Mouse (Mus musculus): ENCODE measurements around the gene Sult6b2. TPM values are rescaled to one million over a fixed set of nuclear protein-coding genes. Genes with fewer than 3 reads are reported as not detected.

The Sult6b2 gene
- total RNA-seq, 4 experiments from 2014 or later: not detected

DNA sequence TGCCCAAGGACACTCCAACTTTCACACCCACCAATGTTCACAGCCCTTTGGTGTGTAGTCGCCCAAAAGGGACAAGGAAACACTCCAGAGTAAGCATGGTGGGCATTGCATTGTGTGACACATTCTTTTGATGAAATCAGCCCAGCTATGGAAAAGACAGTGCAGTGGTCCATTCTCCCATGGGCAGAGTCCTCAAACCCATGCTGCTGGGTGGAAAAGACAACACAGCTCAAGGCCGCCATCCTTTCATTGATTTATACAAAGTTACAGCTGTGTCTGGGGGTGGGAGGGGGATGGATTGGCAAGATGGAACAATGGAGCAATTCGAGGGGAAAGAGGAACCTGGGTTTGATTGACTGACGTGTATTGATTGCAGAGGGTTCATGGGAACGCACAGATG is 8.7 kb upstream of the Sult6b2 start:
- DNase-seq (ENCODE audit: low spot score in 2 of 2): no peak

DNA sequence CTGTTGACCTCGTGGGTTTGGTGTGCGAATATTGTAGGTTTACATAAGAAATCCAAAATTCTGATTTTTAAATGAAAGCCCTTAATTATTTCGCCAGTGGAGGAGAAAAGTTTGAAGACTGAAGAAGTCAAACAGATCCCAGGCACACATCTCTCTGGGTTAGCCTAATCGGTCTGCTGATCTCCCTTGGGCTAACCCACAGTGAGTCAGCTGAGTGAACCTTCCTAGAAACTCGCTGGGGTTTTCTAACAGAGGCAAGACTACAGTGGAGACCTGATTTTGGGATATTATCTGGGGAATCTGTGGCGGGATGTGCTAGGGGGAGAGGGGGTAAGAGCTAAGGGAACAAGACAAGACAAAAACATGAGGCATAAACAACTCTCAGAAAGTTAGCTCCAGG is 5.9 kb upstream of the Sult6b2 start:
- no peak for DNase-seq (ENCODE audit: low spot score in 2 of 2)

DNA sequence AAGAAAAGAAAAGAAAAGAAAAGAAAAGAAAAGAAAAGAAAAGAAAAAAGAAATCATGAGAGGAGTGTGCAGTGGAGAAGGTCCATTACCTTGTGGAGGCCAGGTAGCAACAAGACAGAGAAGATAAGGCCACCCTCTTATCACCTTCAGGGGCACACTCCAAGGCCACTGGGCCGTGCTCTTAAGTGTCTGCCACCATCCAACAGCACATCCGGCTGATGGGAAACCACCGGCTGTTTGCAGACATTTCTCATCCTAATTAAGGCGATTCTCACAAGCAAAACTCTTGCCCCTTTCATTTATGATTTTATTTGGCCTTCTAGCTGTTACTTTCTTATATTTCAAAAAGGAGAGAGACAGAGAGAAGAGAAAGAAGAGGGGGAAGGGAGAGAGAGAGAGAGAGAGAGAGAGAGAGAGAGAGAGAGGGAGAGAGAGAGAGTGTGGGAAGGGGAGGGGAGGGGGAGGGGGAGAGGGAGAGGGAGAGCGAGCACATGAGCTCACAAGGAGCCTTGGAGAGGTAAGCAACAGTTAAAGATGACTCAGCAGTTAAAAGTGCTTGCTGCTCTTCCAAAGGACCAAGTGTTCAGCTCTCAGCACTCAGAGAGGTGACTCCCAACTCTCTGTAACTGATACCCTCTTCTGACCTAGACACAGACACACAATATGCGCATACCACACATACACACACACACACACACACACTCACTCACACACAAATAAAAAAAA is 5.2 kb upstream of the Sult6b2 start:
- DNase-seq (ENCODE audit: low spot score in 2 of 2): no peak

DNA sequence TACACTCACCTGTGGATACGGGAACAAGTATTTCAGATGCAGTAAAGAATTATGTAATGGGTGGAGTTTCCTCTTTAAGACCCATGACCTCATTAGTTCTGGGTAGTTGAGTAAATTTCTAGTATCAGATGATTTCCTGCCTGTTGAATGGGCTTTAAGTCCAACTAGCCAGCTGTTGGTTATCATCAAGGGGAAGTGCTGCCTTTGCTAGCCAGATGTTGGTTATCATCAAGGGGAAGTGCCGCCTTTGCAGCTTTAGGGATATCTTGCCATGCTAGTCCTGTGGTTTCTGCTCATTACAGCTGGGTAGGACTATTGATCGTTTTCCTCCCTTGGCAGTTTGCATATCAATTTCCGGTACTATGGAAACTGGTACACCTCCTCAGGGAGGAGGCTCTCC is 2.0 kb upstream of the Sult6b2 start:
- no peak for DNase-seq (ENCODE audit: low spot score in 2 of 2)

DNA sequence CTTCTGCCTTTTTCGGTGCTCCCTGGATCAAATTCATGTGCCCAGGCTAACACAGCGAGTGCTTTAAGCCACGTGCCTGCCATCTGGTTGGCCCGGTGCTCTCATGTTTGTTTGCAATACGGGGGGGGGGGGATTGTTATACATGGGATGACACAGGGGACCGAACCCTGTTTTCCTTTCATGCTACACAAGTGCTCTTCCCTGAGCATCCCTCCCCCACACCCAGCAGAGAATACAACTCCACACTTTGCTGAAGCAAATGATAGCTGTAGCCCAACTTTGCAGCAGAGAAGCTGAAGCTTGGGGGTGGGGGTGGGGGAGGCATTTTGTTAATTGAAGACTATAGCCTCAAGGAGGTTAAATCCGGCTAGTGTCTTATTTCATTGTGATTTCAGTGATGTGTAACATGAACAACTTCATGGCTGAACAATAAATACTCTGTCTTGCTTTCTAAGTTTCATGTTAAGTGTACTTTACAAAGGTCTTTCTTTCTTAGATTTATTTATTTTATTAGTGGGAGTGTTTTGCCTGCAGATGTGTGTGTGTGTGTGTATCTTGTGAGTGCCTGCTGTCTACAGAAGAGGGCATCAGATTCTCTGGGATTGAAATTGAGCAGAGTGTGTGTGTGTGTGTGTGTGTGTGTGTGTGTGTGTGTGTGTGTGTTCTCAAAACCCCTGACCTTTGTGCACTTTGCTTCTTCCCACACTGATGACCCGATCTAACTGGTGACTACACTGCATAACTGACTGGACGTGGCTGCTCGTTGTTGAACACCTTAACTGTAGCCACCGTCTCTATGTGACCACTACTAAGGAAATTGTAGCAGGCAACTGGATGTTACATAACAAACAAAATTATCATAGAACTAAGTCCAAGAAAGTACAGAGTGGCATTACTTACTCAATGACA is 1.4 kb downstream of the Sult6b2 start:
- no peak for DNase-seq (ENCODE audit: low spot score in 2 of 2)

DNA sequence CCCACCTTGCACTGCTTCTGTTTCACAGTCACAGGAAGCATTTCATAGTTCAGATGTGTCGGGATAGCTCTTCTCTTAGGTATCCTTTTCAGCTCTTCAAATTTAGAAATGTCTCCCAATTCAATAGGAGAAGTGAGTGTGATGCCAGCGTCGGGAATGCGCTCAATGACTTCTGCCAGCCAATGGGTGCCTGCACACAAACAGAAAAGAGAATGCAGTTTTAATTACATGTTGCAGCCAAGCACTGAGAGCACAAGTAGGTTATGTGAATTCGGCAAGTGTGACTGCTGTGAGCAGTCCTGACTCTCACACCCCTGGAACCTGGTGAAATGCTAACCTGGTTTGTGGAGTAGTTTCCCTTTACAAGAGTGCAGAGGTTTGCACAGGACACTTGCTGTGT is 2.6 kb downstream of the Sult6b2 start:
- no peak for DNase-seq (ENCODE audit: low spot score in 2 of 2)

DNA sequence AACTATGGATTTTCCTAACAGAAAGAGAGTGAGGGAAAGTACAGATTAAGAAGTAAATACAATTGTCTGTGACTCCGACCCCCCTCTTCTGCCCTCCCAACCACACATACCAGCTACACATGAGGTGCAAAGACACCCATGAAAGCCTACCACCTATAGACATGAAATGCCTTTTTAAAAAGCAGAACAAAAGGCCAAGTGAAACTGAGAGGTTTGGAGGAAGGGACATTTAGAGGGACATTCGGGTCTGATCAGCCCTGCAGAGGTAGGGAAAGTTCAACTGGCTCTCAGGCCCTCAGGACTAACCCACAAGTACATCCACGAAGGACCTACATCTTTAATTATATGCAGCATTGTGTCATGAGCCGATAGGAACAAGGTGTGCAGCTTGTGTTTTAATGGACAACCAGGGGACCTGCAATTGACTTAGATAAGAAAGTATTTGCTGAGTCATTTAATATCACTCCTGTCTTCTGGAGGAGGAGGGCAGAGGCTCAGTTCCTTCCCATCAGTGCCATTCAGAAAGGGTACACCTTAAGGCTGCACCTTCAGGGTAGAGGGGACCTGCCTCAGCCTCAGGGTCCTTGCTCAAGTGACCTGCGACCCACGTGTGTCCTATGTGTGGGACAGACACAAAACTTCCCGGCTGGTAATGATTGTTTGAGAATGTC is 4.5 kb downstream of the Sult6b2 start:
- DNase-seq (ENCODE audit: low spot score in 2 of 2): no peak

DNA sequence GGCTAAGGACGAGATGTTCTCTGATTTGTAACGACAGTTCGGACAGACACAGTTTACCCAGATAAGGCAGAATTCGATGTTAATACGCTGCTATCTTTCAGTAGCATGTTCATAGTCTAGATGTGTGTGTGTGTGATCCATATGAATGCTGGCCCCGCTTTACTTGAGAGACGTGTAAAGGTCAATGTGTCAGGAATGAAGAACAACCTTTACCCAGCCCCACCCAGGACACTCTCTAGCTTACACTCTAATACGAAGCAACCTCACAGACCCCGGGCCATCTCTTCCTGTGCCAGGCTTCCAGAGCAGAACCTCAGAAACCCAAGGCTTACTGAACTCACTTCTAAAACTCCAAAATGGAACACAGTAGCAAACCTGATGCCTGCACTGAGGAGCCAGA is 5.5 kb downstream of the Sult6b2 start:
- DNase-seq (ENCODE audit: low spot score in 2 of 2): no peak

DNA sequence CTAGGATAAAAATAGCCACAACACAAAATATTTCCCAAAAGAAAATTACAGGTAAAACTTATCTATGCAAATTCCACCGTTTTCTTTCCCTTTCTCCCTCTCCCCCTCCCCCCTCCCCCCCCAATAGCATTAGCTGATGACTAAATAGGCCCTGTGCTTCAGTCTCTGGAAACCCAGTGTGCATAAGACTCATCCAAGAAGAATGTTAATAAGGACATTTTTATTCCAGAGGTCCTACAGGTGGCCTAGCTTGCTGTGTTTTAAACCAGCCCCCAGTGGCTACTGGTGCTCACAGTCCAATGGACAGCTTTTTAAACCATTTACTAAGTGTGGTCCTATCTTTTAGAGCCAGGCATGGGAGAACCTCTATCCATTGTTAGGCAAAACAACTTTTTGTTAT is 6.3 kb downstream of the Sult6b2 start:
- DNase-seq (ENCODE audit: low spot score in 2 of 2): no peak

DNA sequence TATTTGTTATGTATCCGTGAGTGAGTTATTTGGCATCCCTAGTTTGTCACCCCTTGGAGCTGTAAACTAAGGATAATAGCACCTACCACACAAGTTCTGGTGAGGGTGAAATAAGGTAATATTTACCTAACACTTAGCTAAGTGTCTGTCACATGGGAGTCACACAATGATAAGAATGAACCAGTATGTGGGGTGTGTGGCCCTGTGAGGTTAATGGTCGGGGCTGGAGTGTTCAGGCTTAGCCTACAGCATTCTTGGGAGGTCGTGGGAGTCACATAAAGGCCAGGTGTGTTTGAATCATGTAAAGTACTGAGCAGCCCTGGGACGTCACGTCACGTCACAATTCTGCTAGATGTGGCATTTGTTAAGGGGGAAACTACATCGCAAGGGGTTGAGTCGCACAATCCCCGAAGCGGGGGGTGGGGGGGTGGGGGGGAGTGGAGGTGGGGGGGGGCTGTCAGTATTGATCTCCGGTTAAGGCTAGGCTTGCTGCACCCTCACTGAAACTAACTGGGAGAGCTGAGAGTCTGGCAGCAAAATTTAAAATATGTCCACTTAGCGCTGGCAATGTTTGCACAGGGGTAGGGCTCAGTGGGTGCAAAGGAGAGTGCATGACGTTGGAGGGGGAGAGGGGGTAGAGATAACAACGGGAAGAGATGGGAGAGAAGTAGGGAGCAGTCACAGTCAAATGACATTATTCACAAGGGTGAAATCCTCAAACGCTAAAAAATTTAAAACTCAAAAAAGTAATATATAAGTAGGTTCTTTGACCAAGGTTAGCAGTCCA is 8.5 kb downstream of the Sult6b2 start:
- no peak for DNase-seq (ENCODE audit: low spot score in 2 of 2)

DNA sequence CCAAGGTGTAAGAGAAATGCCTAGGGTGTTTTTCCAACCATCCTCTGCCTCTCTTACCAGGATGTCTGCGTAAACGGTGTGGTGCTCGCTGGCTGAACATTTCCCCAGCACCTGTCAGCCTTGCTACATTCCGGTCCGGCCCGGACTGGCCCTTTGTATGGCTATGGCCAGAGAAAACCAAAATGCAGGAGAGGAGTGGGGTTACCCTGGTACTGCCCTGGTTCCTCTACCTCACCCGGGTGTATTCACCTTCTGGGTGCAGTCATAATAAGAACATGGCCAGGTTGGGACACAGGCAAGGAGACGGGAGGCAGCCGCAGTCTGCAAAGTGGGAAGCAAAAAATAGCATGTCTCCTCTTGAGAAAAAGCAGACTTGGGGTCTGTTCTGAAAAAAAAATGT is 9.2 kb downstream of the Sult6b2 start:
- DNase-seq (ENCODE audit: low spot score in 2 of 2): no peak

DNA sequence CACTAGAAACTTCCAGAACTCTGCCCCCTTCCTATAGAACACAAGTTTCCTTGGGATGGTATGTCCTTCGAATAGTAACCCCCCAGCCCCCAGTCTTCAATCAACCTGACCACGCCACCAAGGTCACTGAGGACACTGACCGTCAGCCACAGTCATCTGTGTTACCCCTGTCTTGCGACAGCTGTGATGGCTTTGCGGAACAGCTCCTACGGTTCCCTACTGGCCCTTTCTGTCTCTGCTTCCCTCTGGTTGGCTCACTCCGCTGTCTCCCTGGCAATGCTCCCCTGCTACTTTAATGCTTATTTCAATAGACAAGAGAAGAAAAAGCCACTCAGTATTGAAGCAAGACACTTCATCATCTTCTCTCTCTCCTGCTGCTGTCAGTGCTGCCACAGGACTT is 10.8 kb downstream of the Sult6b2 start:
- no peak for DNase-seq (ENCODE audit: low spot score in 2 of 2)

DNA sequence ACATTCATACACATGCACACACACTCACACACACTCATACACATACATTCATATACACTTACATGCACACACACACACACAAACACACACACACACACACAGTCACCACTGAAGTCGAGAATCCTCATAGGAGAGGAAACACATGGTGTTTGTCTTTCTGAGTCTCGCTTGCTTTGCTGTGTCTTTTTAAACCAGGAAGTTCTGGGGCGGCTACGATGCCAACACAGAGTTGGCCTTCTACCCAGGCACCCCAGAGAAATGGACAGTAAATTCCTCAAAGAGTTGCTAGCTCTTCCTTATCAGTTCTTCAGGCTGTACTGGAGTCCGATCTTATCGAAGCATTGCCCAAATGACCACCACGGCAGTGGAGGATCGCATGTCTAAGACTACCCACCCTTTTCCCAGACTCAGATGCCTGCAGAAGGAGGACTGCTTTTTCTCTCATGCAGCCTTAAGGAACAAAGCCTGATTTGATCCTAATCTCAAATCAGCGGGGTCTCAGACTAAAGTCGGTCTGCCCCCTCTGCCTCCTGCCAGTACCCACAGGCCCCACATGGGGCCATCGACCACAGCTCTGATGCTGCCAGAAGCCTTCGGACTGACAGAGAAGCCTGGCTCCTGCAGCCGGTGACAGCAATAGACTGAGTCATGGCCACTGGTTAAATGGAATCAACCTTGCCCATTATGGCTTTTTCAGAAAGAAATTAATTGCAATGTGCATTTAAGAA is 11.9 kb downstream of the Sult6b2 start:
- DNase-seq (ENCODE audit: low spot score in 2 of 2): no peak

DNA sequence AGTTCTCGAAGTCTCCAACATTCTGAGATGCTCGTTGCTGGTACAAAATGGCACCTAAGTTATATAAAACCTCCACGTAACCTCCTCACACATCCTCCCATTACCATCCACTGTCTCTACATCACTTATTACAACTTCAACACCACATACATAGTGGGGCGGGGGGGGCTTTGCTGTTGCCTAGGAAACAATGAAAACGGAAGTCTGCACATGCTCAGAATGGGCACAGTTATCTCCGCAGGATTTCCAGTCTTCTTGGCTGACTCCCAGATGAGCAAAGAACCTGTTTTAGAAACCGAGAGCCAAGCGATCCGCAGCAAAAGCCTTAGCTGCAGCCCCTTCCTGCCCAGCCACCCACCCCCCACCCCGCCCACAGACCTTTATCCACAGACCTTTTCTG is 14.6 kb downstream of the Sult6b2 start:
- no peak for DNase-seq (ENCODE audit: low spot score in 2 of 2)

DNA sequence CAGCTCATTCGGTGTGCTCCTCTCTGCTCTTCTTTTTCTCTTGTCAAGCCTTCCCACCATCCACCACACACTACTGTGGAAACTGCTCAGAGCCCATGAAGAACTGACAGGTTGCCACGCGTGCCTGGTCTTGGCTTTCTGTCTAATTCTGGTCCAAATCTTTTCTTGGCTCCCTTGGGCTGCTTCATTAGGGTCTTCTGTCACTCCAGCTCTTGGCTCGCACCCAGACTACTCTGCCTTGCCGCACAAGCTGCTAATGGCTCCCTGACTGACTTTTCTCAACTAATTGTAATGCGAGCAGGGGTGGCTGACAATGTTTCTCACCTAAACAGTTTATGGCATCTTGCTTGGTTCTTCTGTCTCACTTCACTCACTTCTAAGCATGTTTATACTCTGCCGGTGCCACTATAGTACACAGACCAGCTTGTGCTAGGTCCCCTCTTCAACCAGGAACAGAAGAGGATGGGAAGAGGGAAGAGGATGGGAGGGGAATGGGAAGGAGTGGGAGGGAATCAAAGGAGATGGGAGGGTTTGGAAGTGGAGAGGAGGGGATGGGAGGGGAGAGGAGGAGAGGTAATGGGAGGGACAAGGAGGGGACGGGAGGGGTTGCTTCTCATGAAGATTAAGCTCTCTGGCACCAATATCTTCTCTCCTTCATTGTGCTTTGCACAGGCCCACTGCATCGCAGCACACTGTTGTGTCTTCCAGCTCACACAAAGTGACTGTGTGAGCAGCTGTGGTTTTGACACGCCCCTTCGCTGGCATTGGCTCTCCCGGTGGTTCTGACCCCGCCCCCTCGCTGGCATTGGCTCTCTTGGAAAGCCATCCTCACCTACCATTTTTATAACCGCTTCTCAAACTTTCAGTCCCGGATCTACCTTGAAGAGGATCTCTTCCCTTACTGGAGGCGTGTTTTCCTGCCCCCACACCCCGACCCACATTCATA is 16.0 kb downstream of the Sult6b2 start:
- no peak for DNase-seq (ENCODE audit: low spot score in 2 of 2)

DNA sequence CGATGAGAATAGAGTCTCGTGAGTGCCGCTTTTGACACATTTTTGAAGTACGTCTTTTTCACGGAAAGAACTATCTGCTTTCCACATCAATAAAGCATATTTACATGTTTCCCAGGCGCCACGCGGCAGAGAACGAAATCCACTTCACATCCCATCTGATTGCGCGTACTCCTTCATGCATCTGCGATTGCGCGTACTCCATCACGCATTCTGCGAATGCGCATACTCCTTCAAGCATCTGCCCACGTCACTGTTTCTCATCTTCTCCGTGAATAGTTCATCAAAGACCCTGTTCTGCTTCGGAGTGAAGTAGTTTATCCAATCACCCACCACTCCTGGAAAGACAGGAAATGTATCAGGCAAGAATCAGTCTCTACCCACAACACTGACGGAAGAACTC is 18.2 kb downstream of the Sult6b2 start:
- no peak for DNase-seq (ENCODE audit: low spot score in 2 of 2)

DNA sequence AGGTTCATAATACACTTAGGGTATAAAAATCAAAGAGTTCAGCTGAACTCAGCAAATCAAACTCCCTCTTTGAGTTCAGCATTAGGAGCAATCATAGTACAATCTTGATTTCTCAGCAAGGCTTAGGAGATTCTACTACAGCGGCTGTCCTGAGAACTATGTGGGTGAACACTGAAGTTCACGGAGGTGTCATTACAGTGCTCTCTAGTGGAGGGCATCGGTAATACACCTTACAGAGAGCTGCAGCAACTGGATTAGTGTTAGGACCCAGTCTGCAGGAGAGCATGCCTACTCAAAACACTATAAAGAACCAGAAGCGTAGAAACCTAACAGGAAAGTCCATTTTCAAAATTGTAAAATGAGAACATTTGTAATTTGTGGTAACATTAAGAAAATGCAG is 19.0 kb downstream of the Sult6b2 start:
- no peak for DNase-seq (ENCODE audit: low spot score in 2 of 2)

DNA sequence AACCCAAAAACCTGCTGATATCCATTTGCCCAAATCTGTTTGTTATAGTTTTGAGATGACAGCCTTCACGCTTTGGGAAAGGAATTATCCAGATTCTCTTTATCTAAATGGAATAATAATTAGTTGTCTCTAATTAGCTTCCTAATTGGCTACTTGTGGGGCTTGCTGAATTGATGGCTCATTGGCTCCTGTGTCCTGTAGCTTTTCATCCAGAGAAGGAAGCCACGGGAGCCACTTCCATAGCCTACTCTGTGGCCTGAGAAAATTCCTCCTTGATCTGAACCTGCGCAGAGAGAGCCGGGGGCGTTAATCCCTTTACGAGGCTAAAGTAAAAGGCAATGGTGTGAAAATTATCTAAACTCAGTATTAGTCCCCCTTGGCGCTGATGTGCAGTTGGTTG is 23.0 kb downstream of the Sult6b2 start:
- DNase-seq (ENCODE audit: low spot score in 2 of 2): no peak

DNA sequence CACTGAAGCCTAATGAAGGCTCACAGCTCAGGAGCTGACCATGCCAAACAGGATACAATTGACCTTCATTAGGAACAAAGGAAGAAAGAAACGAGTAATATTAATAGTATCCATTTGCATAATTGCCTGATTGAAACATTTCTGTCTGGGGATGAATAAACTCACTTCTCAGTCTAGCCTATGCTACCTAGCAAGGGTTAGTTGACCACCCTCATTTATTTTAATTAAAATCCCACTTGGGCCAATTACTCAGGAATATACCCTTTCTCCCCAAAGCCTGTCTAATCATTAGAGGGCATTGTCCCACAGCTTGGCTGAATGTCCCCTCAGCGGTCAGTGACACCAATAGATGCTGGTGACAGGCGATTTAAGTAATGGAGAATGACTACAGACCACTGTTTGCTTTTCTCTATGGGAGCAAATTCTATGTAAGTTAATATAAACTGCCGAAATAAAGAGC is 23.7 kb downstream of the Sult6b2 start:
- no peak for DNase-seq (ENCODE audit: low spot score in 2 of 2)

Data from gastrocnemius, adult 8-10 months (tissue).